Mouse (Mus musculus): ENCODE measurements around the gene 1520401A03Rik.

DNA sequence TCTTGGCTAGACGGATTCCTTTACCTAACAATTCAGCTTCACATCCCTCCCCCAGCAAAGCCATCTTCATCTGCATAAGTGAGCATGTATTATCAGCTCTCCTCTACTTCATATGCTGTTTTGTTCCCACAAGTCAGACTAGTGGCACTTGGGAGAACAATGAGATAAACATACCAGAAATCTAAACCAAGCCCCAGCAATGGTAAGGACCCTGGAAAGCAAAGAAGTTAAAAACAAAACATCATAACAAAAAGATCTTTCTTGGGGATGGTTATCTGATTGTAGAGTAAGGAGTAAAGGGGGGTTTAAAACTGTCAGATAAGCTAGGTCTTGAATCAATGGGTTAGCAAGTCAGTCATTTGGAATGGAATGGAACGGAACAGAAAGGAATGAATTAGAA is 47.9 kb upstream of the 1520401A03Rik start:
- TF ChIP-seq CTCF (IDR thresholded peaks at IDR 0.05; ENCODE audit: extremely low read depth, insufficient read depth, low read length) = no peak
- TF ChIP-seq POLR2A (IDR thresholded peaks at IDR 0.05; ENCODE audit: extremely low read depth, insufficient read depth, low read length) = no peak

All from cortical plate, adult 2 months (tissue).